Mouse (Mus musculus) midbrain, embryonic 16.5 days (tissue): ENCODE data around the gene Tmem132d. TPM values are rescaled to one million over a fixed set of nuclear protein-coding genes. Genes with fewer than 3 reads are reported as not detected.

Source experiments
- ATAC-seq: fragments of 200-750 bp; cut with Nextera tagmentation; 2 replicates; pipeline ENCODE4 v1.8.0; 2017; ENCODE audit warnings: moderate TSS enrichment
- H3K27ac ChIP-seq: fragments of 300-500 bp; sonication (generic); 2 replicates; pipeline ENCODE4 v1.5.1; 2014; ENCODE audit warnings: mild to moderate bottlenecking, low read length, mixed read lengths
- H3K27me3 ChIP-seq: fragments of 300-500 bp; sonication (generic); 2 replicates; pipeline ENCODE4 v1.6.1; 2014; ENCODE audit warnings: low read depth, low read length, mixed read lengths; ENCODE audit not compliant: control insufficient read depth, insufficient read depth
- H3K36me3 ChIP-seq: fragments of 300-500 bp; sonication (generic); 2 replicates; pipeline ENCODE4 v1.6.1; 2014; ENCODE audit warnings: mild to moderate bottlenecking, low read length, moderate library complexity, mixed read lengths; ENCODE audit not compliant: control insufficient read depth, insufficient read depth
- H3K4me1 ChIP-seq: fragments of 300-500 bp; sonication (generic); 2 replicates; pipeline ENCODE4 v1.6.1; 2014; ENCODE audit warnings: mild to moderate bottlenecking, low read length, mixed read lengths; ENCODE audit not compliant: control insufficient read depth, insufficient read depth
- H3K4me2 ChIP-seq: fragments of 300-500 bp; sonication (generic); 2 replicates; pipeline ENCODE4 v1.6.1; 2014; ENCODE audit warnings: mild to moderate bottlenecking, low read length, mixed read lengths
- H3K4me3 ChIP-seq: fragments of 300-500 bp; sonication (generic); 2 replicates; pipeline ENCODE4 v1.5.1; 2014; ENCODE audit warnings: low read depth, mild to moderate bottlenecking, low read length, moderate library complexity, mixed read lengths
- H3K9ac ChIP-seq: fragments of 300-500 bp; sonication (generic); 2 replicates; pipeline ENCODE4 v1.6.1; 2014; ENCODE audit warnings: low read depth, low read length, mixed read lengths
- H3K9me3 ChIP-seq: fragments of 300-500 bp; sonication (generic); replicated peaks from 2 replicates; pipeline ENCODE4 v1.6.1; 2014; ENCODE audit warnings: mild to moderate bottlenecking, low read length, mixed read lengths; ENCODE audit not compliant: control insufficient read depth, poor library complexity, severe bottlenecking
- WGBS: fragments of 180-500 bp; shearing (Covaris S2); extraction: QIAGEN DNeasy Blood & Tissue Kit; methylation state at CpG from one replicate; pipeline ENCODE4 v1.1.7; 2014; 5-methylcytosine and 5-hydroxymethylcytosine counted together
- polyA plus RNA-seq: library from polyadenylated mRNA; unstranded; fragments of >200 nt; fragmentation: Nextera tagmentation; extraction: Ambion mirVana; gene quantifications from 2 replicates; pipeline ENCODE4 v1.2.1, GENCODE M21; 2015

Gene Tmem132d
- polyA plus RNA-seq, 1 experiment from 2014 or later, result 3.3 TPM

- no peak overlapping the region for H3K27ac ChIP-seq
- 53% methylated on average over 1 of the region's 1 CpGs for WGBS
- H3K4me1 ChIP-seq, result no peaks in the 10 kb centered on the region; the same call in 1 of the 2 replicates
- H3K36me3 ChIP-seq, result no peaks in the 10 kb centered on the region
- H3K9ac ChIP-seq, result no peak overlapping the region
- H3K4me3 ChIP-seq, result no peak overlapping the region
- H3K4me2 ChIP-seq, result no peak overlapping the region
- H3K9me3 ChIP-seq, result no peaks in the 10 kb centered on the region; the same call in 1 of the 2 replicates
- ATAC-seq, result no peak
- H3K27me3 ChIP-seq, result no peaks in the 10 kb centered on the region
These were observed 197.3 kb downstream of the Tmem132d start for GRCm38 (mm10) chr5:128235611-128236010.

GRCm38 (mm10) chr5:128233101-128233500, 199.8 kb downstream of the Tmem132d start:
- no peaks in the 10 kb centered on the region for H3K9me3 ChIP-seq
- H3K9ac ChIP-seq, result no peak overlapping the region
- no peaks in the 10 kb centered on the region; the same call in 1 of the 2 replicates for H3K4me1 ChIP-seq
- H3K4me2 ChIP-seq, result no peak overlapping the region
- ATAC-seq, result no peak
- H3K27me3 ChIP-seq, result no peaks in the 10 kb centered on the region
- no peak overlapping the region for H3K4me3 ChIP-seq
- H3K27ac ChIP-seq, result no peak overlapping the region
- no peaks in the 10 kb centered on the region for H3K36me3 ChIP-seq

GRCm38 (mm10) chr5:128218281-128218680, 214.6 kb downstream of the Tmem132d start:
- H3K4me3 ChIP-seq, result no peak overlapping the region
- no peak overlapping the region for H3K27ac ChIP-seq
- H3K4me2 ChIP-seq, result no peak overlapping the region
- H3K4me1 ChIP-seq, result no peaks in the 10 kb centered on the region
- no peak overlapping the region for H3K9ac ChIP-seq
- no peaks in the 10 kb centered on the region for H3K36me3 ChIP-seq
- H3K9me3 ChIP-seq, result no peaks in the 10 kb centered on the region
- ATAC-seq, result no peak
- H3K27me3 ChIP-seq, result no peaks in the 10 kb centered on the region

GRCm38 (mm10) chr5:128211125-128211524, 221.8 kb downstream of the Tmem132d start:
- WGBS, result 87% methylated on average over 5 of the region's 5 CpGs
- Histone ChIP-seq H3K4me2 (no peak overlapping the region), H3K9ac (no peak overlapping the region), H3K4me3 (no peak overlapping the region), H3K9me3 (no peaks in the 10 kb centered on the region), H3K36me3 (no peaks in the 10 kb centered on the region), H3K4me1 (no peaks in the 10 kb centered on the region), H3K27me3 (no peaks in the 10 kb centered on the region), H3K27ac (no peak overlapping the region)
- no peak for ATAC-seq

GRCm38 (mm10) chr5:128205716-128206115, 227.2 kb downstream of the Tmem132d start:
- no peaks in the 10 kb centered on the region for H3K9me3 ChIP-seq
- no peak overlapping the region for H3K4me2 ChIP-seq
- H3K4me3 ChIP-seq, result no peak overlapping the region
- H3K9ac ChIP-seq, result no peak overlapping the region
- no peaks in the 10 kb centered on the region for H3K36me3 ChIP-seq
- ATAC-seq, result no peak
- peaks cover 4% of the 10 kb centered on the region; the same call in 1 of the 2 replicates for H3K4me1 ChIP-seq
- H3K27ac ChIP-seq, result no peak overlapping the region
- H3K27me3 ChIP-seq, result no peaks in the 10 kb centered on the region
- WGBS, result 34% methylated on average over 2 of the region's 2 CpGs

- H3K27ac ChIP-seq, result 0 out of 2 replicates have a peak overlapping the region, but pooled peaks have one; percentile 1
- H3K9me3 ChIP-seq, result no peaks in the 10 kb centered on the region
- peaks cover 4% of the 10 kb centered on the region; the same call in 1 of the 2 replicates for H3K4me1 ChIP-seq
- H3K4me3 ChIP-seq, result no peak overlapping the region
- no peak overlapping the region for H3K9ac ChIP-seq
- ATAC-seq, result no peak
- 63% methylated on average over 17 of the region's 17 CpGs for WGBS
- no peaks in the 10 kb centered on the region for H3K36me3 ChIP-seq
- no peak overlapping the region for H3K4me2 ChIP-seq
- H3K27me3 ChIP-seq, result no peaks in the 10 kb centered on the region
These were observed 228.1 kb downstream of the Tmem132d start for GRCm38 (mm10) chr5:128204685-128205320.

- no peak overlapping the region for H3K9ac ChIP-seq
- peak; percentile 62; the same call in 1 of the 2 replicates for ATAC-seq
- H3K27me3 ChIP-seq, result no peaks in the 10 kb centered on the region
- 0 out of 2 replicates have a peak overlapping the region, but pooled peaks have one; percentile 1 for H3K27ac ChIP-seq
- H3K4me1 ChIP-seq, result peaks cover 4% of the 10 kb centered on the region; the same call in 1 of the 2 replicates
- 9% methylated on average over 9 of the region's 9 CpGs for WGBS
- H3K4me2 ChIP-seq, result no peak overlapping the region
- no peaks in the 10 kb centered on the region for H3K36me3 ChIP-seq
- no peaks in the 10 kb centered on the region for H3K9me3 ChIP-seq
- no peak overlapping the region for H3K4me3 ChIP-seq
These were observed 228.8 kb downstream of the Tmem132d start for GRCm38 (mm10) chr5:128203879-128204581.

- Histone ChIP-seq H3K36me3 (no peaks in the 10 kb centered on the region), H3K9me3 (no peaks in the 10 kb centered on the region), H3K4me2 (no peak overlapping the region), H3K4me1 (peaks cover 6% of the 10 kb centered on the region; the same call in 1 of the 2 replicates), H3K4me3 (no peak overlapping the region), H3K9ac (no peak overlapping the region), H3K27me3 (no peaks in the 10 kb centered on the region), H3K27ac (no peak overlapping the region)
- 35% methylated on average over 4 of the region's 4 CpGs for WGBS
- ATAC-seq, result no peak
These were observed 238.8 kb downstream of the Tmem132d start for GRCm38 (mm10) chr5:128194106-128194505.

- 83% methylated on average over 6 of the region's 6 CpGs for WGBS
- H3K27me3 ChIP-seq, result no peaks in the 10 kb centered on the region
- no peaks in the 10 kb centered on the region for H3K9me3 ChIP-seq
- no peak overlapping the region for H3K4me3 ChIP-seq
- no peak overlapping the region for H3K9ac ChIP-seq
- no peak overlapping the region for H3K4me2 ChIP-seq
- ATAC-seq, result no peak
- H3K4me1 ChIP-seq, result peaks cover 6% of the 10 kb centered on the region; the same call in 1 of the 2 replicates
- no peaks in the 10 kb centered on the region for H3K36me3 ChIP-seq
- H3K27ac ChIP-seq, result no peak overlapping the region
These were observed 240.3 kb downstream of the Tmem132d start for GRCm38 (mm10) chr5:128192485-128193055.
